Mouse (Mus musculus): ENCODE results near the gene Dclk1.
"Not testable (repeated sequence)": the region's sequence is repeated elsewhere in the genome, so short reads cannot be mapped to it uniquely, and the experiment has no call there.

Gene Dclk1

DNA sequence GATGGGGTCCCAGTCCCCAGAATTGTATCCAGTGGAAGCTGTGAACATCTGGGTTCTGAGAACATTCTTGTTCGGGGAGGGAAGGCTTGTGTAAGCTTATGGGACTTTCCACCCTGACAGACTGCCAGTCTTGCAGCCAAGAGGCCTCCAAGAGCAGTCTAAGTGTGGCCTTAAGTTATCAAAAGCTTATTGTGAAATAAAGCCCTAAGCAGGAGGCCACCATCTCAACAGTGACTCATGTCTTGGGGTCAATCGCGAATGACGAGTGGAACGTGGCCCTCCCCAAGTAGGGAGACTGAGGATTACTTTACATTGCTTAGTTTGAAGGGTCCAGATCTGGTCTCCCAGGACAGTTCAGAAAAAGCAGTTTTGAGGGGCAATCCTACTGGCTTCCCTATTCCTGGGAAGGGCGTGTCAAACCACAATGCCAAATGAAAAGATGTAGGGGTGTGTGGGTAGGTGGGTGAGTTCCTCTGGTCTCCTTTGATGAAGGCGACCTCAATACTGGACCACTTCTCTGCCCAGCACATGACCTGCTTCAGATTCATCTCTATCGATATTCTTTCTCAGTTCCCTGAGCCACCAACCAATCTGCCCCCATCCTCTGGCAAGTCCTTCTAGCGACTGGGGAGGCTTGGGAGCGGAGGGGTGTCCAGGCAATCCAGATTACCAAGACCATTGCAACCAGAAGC lies at the start of gene Dclk1:
Dclk1 (plus strand) TSS at position 635 of the 692 bp plus-strand sequence.
- DNase-seq (ENCODE audit: low spot score in 2 of 2) = no peak

DNA sequence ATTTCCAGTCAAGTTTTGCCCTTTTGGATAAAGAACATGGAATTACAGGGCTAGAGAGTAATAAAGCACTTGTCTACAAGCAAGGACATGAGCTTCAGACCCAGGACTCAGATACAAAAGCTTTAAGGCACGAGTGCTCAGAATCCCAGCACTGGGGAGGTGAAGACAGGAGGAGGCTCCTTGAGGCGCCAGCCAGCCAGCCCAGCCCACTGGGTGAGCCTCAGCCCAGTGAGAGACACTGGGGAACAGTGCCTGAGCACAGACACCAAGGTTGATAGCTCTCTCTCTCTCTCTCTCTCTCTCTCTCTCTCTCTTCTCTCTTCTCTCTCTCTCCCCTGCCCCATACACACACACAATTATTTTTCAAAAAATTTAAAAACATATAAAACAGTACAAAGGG lies 48.8 kb upstream of the Dclk1 start:
- no peak for DNase-seq (ENCODE audit: low spot score in 2 of 2)

DNA sequence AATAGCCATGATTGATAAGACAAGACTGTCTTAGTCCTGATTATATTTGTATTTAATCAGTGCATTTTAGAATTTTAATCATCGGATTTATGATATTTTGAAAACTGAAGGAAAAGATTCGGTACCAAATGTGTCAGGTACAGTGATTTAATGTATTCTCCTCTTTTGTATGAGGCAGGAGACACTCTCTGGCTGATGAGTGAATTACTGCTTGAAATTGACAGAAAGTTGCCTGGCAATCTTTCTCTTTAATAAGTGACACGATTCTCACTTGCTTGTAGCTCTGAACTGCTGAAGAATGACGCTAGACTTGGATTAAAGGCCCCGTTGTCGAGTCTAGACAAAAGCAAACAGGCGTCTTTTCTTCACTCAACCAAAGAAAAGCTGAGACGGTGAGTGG lies 47.4 kb upstream of the Dclk1 start:
- DNase-seq (ENCODE audit: low spot score in 2 of 2) = no peak

DNA sequence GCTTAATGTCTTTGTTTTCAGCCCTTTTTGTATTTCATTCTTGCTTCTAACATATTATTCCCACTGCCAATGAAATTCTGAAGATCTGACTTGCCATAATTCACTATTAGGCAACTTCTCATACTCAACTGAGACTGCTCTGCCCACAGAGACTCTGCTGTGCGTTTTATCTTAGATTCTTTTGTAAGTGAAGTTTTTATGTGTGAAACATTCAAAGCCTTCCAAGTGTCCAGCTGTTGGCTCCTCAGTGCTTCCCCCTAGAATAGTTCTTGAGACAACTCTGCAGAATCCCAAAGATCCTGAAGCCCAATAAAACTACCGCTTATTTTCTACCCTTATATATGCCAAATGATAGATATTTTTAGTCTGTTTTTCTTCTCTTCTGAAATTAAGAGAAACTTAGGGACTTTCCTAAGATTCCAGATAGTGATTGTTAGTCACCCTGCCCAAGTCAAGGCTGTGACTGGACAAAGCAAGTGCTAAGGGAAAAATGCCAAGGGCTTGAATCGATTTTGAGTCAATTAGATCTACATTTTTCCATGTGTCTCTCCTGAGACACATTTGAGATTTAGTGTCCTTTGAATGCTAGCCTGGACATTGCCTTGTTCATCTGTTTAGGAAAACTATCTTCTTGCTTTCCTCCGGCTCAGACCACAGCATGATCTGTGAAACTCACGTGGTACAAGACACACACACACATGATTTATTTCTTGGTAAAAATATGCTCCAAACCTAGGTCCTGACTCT lies 46.4 kb upstream of the Dclk1 start:
- DNase-seq (ENCODE audit: low spot score in 2 of 2) = no peak

DNA sequence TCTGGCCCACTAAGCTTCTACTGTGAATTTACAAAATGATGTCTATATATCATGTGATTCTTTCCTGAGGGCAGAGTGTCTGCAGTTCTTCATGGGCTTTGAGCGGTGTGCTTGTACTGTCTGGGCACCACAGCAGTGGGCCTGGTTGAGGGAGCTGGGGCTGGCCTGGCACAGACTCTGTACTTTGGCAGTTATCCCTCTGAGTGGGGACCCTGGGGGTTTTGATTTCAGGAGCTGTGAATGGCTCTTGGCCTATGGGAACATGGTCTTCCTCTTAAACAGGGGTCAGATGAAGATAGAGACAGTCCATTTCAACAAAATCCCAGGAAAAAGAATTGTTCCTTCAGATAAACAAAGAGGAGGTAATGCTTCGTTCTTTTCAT lies 45.8 kb upstream of the Dclk1 start:
- DNase-seq (ENCODE audit: low spot score in 2 of 2) = no peak

DNA sequence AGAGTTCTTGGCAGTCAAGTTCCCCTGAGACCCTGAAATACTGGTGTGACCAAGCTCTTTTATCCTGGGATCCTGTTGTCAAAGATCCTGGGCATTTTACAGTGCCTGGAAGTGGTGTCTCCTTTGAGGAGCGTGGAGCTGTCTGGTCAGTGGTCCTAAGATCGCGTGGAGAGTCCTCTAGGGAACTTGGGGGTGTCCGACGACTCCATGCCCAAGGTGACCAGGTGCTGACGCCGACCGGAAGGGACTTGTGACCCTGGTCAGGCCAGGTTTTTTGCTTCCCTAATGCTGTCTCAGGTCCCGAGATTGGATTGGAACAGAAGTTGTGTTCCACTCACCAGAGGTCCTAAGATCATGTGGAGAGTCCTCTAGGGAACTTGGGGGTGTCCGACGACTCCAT lies 38.5 kb upstream of the Dclk1 start:
- not testable (repeated sequence) for DNase-seq (ENCODE audit: low spot score in 2 of 2)

DNA sequence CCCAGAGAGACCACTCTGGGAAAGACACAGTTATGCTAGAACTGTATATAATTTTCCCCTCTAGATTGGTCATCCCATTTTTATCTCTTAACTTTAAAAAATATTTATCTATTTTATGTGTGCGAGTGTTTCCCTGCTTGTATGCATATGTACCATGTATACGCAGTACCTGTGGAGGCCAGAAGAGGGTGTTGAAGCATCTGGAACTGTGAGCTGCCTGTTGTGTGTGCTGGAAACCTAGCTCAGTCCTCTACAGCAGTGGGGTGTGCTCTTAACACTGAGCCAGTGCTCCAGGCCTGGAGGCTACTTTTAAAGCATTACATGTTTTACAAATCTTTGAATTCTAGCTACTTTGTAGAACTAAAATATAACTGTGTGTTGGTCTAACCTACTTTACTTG lies 35.8 kb upstream of the Dclk1 start:
- no peak for DNase-seq (ENCODE audit: low spot score in 2 of 2)

DNA sequence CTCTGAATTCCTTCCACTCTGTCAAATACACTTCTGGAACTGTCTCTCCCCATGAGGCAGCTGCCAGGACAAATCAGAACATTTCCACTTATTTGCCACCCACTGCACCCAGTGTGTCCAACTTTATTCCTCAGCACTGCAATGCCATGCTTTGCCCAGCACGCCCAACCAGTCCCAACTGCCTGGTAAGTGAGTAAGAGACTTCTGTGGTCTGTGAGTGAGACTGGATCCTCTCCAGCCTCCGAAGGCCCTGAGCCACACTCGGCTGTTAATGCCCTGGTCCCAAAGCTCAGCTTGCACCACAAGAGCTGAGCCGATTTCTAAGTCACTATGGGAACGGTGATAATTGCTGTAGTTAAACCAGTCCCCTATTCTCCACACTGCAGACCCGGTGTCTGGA lies 34.5 kb upstream of the Dclk1 start:
- no peak for DNase-seq (ENCODE audit: low spot score in 2 of 2)

DNA sequence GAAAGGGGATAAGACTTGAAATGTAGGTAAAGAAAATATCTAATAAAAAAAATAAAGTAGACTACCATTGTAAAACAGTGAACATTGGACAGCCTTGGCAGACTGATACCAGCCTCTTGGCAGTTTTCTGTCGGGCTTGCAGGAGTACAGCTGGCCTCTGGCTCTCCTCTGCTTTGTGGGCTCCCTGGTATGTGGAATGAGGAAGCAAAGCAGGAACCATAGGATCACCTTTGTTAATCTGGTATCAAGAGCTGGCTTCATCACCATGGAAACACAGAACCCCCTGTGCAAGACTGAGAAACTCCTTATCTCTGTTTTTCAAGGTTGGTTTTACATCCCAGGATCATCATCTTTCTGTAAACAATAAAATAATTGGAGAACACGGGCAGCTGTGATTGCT lies 29.9 kb upstream of the Dclk1 start:
- DNase-seq (ENCODE audit: low spot score in 2 of 2) = no peak

DNA sequence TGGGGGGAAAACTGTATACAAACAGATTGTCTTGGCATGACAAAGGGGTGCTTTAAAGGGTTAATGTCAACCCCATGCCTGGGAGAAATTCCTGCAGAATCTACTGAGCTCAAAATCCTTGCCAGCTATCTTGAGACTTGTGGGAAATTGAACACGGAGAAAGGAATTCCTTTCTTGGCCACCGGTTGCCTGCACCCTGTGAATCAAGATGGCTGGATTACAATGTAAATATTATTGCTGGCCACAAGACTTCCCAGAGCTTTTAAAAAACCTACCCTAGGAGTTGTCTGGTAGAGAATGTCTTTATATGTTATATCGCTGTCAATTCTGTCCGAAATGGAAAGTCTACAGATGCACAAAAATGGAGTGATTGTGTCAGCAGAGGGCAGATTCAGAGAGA lies 28.4 kb upstream of the Dclk1 start:
- no peak for DNase-seq (ENCODE audit: low spot score in 2 of 2)

DNA sequence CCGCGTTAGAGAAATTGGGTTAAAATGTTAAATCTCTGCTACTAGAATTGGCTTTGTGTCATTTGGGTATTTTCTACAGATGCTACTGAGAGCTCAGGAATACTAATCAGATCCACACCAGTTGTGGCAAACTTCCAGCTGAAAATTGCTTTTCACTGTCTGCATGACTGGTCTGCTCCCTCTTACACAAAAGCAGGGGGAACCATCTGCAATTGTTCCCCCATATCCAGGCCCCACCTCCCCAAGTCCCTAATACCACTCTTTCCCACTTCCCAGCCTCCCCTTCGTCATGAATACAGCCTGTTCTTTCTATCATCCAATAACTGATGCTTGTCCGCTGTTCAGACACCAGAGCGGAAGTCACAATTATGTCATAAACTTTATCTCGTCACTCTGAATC lies 27.8 kb upstream of the Dclk1 start:
- no peak for DNase-seq (ENCODE audit: low spot score in 2 of 2)

DNA sequence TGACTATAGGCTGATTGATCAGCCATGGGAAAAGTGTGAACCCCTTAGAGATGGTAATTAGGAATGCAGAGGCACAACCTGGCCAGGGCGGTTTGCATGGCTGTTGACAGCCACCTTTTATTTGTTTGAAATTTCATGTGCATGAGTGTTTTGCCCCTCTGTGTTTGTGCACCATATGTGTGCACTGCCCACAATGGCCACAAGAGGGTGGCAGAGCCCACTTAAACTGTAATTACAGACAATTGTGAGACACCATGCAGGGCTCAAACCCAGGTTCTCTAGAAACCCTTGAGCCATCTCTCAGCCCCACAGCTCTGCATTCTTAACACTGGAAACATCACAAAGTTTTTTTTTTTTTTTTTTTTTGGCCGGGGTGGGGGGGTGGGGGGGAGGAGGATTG lies 19.7 kb upstream of the Dclk1 start:
- DNase-seq (ENCODE audit: low spot score in 2 of 2) = no peak

DNA sequence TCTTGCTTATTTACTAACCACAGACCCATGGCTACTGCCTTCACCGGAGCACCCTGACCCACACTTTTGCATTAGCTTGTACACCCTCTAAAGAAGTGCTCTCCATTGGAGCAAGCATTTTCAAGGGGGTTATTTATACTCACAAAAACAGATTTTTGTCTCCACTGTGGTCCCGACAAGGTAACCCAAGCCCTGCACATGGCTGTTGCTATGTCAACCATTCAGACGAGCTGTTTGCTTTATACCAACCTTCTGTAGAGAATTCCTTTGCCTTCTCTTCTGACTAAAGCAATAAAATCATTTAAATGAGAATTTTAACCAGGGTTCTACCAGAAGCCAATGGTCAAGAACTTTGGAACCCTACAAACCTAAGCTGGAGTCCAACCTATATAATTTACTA lies 18.3 kb upstream of the Dclk1 start:
- no peak for DNase-seq (ENCODE audit: low spot score in 2 of 2)

DNA sequence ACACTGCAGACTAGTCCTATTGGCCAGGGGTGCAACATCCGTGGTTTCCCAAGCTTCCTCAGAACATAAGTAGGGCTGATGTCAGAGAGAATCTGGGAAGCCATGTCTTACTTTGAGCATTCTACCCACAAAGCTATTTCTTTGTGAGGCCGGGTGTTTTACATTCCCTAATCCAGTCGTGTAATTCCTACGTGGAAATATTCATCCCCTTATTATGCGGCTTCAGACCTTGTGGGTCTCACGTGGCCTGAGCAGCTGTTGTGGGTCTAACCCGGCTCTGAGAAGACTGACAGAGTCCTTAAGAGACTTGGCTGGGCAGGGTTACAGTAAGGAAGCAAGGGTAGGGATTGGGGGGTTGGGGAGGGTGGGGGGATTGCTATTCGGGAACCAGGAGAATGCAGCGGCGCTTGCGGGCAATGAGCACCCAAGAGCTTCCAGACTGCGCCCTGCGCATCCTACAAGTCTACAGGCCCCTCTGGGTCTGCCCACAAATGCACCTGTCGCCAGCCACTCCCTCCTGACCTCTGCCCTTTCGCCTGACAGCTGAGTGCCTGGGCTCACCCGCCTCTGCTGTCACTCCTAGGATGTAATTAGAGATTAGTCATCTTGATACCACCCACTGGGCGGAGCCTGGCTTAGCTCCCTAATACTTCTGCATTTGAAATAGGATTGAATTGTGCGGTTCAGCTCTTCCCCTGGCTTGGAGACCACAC lies 15.5 kb upstream of the Dclk1 start:
- DNase-seq (ENCODE audit: low spot score in 2 of 2) = no peak

DNA sequence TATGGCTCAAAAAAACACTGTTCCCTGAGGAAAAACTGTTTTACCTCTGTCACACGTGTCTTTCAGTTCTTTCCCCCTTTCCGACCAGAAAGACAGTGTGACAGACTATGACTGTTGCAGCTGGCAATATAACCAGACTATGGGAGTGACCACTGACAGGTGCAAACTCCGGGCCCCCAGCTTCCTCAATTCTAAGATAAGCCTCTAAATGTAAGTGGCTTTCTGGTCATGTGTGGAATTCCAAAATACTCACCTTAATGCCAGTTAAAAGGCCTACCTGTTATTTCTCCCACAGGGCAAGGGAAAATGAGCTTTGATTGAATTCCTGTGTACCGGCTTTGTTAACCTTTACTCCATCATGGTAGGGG lies 15.0 kb upstream of the Dclk1 start:
- DNase-seq (ENCODE audit: low spot score in 2 of 2) = no peak

DNA sequence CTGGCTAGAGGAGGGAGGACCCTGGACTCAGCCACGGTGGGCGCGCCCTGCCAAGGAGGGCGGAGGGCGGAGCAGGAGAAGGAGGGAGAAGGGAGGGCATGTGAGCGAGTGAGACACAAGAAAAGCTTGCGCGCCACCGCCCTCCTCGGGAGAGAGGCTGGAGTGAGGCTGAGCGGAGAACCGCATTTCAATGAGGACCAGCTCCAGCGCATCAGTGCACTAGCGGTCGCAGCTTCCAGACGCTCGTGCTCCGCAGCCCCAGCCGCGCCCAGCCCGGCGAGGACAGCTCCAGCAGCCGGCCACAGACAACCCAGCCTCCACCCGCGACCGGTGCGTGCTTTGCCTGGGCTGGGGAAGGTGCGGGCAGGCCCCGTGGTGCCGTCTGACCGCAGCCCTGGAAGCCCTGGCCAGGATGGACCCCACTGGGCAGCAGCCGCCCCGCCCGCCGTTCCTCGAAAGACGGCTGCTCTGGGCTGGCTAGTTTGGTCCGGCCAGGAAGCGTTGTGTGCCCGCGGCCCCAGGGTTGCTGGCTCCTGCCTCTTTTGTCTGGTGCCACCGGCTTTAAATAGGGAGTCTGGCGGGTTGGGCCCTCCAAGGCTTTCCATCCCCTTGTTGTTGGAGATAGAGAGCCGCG lies 375 bp downstream of the Dclk1 start:
- peak; percentile 74 to 86 for DNase-seq (ENCODE audit: low spot score in 2 of 2)

DNA sequence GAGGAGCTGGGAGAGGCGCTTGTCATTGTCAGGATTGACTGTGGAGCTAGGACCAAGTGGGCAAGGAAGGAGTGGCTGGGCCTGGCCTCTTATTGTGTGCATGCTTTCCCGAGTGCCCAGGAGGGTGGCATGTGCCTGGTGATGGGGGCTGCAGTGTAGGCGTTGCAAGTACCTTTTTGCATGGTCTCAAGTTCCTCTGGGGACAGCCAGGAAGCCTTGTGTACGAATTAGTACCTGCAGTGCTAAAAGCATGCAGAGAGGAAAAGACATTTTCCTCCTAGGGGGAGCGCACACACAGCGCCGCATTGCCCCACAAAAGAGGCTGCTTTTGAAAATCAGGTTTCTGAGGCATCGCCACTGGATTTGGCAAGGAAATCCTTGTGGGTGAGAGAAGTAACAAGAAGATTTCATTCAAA lies 900 bp downstream of the Dclk1 start:
- DNase-seq (ENCODE audit: low spot score in 2 of 2) = no peak

DNA sequence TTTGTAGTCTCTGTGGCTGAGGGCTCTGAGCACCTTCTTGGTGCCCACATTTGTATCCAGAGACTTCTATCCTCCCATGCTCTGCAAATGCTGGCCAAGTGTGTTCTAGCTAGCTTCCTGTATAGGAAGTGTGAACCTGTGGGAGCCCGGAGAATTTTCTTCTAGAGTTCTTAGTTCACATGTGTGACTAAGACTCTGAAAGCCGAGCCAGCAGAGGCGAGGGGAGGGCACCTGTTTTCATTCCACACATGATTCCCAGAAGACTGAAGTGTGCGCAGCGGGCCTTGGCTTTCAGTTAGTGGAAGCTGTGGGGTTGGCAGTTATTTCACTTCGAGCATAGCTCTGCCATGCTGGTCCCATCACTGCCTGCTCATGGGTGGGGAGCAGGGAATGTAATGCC lies 1.9 kb downstream of the Dclk1 start:
- no peak for DNase-seq (ENCODE audit: low spot score in 2 of 2)

DNA sequence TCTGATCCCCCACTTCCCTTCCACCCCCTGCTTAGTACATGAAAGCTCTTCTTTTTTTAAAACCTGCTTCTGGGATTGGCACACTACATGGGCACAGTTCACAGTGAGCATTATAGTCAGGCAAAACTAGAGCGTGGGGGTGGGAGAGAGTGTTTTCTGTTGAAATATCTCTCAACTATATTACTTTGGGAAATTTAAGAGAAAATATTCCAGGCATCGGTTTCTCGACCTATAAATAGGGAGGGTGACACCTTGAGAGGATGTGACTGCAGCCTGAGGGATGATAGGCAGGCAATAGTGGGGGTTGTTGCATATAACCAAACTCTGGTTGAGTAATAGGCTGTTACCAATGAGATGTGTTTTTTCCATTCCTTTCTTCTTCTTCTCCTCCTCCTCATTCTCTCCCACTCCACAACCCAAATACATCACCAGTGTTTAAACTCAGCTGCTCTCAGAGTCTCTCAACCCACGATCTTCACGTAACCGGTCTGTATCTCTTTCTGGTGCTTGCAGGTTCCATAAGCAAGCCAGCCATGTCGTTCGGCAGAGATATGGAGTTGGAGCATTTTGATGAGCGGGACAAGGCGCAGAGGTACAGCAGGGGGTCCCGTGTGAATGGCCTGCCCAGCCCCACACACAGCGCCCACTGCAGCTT lies 4.6 kb downstream of the Dclk1 start:
- DNase-seq (ENCODE audit: low spot score in 2 of 2) = no peak

DNA sequence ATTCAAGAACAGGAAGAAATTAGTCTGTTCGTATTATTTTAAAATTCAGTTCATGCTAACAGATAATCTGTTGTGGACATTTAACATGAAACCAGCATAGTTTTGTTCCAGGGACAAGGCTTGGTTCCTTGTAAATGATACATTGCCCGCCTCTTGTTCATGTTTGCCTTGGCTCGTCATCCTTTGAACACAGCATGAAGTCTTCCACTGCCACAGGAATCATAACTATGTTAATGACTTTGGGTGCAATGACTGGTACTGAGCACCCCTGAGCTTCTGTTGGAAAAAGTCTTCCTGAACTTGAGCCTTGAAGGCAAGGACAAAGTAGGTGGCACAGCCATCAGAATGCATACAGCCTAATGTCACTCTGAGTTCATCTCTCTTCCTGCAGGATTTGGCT lies 5.9 kb downstream of the Dclk1 start:
- DNase-seq (ENCODE audit: low spot score in 2 of 2) = no peak

DNA sequence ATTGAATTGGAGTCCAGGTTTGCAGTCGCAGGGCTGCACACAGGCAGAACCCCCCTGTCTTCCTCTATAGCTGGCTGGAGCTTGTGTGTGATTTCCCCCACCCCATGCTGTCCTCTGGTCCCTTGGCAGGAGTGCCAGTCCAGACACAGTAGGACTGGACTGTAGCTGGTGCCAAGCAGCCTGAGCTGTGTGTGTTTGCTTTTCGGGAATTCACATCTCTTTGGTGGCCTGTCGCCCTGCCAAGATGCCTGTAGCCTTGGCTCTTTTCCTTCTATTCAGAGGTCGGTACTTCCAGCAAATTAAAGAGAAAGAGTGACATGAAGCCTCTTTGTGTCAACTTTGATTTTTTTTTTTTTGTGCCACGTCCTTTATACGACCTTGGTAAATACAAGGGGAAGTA lies 6.3 kb downstream of the Dclk1 start:
- no peak for DNase-seq (ENCODE audit: low spot score in 2 of 2)

DNA sequence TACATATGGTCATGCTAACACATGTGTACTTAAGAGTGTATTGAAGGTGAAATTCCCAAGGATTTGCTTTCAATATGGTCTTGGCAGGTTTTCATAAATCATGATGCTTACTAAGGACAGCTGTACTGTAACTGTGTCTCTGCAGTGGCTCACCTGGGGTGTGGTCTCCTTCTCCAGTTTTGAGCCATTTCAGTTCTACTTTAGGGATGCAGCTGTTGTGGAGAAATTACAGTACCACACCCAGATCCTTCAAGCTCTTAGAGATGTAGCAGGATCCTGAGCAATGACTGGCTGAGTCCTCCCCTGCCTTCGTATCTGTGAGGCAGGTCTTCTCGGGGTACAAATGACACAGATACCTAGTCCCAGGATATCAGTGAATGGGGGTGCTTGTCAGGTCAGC lies 8.5 kb downstream of the Dclk1 start:
- no peak for DNase-seq (ENCODE audit: low spot score in 2 of 2)

Measured in urinary bladder, postnatal 4 days (tissue).